Mouse (Mus musculus): ENCODE results near the gene Eif4a3. TPM values are rescaled to one million over a fixed set of nuclear protein-coding genes. Genes with fewer than 3 reads are reported as not detected.
"Not testable (repeated sequence)": the region's sequence is repeated elsewhere in the genome, so short reads cannot be mapped to it uniquely, and the experiment has no call there.

The Eif4a3 gene
- polyA plus RNA-seq, 2 experiments from 2014 or later = 175 to 208 TPM

DNA sequence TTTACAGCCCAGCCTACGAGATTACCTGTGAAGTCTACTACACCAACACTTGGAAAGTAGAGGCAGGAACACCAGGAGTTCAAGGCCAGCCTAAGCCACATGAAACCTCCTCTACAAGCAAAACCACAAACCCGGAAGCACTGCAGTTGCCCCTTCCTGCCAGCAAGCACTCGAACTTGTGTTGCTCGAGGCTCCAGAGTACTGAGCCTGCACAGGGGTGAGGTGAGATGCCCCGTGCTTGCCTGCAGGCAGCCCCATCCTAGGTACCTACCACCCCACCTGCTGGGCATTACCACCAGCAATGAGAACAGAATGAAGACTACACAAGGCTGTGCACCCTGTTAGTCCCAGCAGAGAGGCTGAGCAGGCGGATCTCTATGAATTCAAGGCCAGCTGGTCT, 1.9 kb downstream of the Eif4a3 start:
- ATAC-seq = no peak

DNA sequence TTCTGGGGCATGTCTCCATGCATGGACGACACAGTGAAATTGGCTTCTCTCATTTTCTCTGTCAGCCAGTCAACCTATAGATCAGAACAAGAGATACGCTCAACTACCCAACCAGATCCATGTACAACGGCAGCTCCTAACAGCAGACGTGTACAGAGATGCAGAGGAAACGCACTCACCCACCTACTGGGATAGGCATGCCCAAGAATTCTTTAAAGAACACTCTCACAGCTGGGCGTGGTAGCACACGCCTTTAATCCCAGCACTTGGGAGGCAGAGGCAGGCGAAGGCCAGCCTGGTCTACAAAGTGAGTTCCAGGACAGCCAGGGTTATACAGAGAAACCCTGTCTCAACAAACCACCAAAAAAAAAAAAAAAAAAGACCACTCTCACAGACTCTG, 7.0 kb downstream of the Eif4a3 start:
- ATAC-seq = not testable (repeated sequence)

DNA sequence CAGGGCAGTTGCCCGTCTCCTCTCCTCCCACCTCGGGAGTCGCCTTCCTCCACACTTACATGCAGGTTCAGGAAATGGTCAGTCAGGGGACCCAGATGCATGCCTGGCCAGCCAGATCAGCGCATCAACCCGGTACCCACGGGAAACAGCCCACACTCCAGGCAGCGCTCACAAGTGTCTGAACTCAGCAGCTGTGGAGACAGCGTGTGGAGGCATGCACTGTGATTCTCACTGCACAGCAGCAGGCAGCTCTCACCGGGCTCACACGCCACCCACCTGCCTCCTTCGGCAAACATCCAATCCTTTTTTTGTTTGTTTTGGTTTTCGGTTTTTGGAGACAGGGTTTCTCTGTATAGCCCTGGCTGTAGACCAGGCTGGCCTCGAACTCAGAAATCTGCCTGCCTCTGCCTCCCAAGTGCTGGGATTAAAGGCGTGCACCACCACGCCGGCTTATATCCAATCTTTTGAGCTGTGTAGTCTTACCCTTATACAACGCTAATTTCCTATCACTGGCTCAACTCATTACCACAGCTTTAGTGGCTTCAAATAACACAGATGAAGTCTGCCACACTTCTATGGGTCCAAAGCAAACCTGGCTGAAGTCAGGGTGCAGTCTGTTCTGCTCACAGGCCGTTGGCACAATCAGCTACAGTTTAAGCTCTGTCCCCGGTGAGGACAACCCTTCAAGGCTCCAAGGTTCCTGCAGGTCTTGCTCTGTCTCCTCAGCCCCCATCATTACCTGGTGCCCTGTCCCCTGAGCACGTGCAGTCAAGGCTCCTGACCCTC, 12.5 kb downstream of the Eif4a3 start:
- no peak for ATAC-seq

DNA sequence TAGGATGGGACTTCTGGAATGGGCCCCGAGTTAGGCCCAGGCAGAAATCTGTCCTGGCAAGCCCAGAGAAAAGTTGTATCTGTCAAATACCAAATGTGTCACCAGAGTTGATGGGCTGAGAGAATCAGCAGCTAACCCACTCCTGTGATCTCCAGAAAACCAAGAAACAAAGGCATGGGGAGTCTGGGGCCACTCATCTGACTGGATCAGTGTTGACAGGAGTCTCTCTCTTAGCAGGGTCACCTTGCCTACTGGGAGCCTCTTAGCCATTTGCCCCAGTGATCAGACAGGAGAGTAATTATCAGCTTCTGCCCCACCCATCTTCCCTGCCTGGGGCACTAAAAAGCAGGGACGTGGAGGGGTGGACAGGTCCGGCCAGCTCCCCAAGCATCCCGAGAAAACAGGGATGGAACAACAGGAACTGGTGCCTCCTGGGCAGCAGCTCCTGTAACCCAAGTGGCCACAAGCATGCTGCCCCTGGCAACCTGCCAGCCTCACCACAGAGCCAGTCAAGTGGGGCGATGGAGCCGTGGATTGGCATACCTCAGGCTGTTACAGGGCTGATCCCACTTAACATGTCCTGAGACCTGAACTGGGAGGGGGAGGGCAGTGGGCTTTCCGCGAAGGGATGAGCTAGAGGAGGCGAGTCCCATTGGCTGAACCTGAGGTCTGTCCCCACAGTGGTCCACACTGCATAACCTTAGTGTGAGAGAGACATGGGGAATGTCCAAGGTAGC, 13.9 kb downstream of the Eif4a3 start:
- no peak for ATAC-seq

DNA sequence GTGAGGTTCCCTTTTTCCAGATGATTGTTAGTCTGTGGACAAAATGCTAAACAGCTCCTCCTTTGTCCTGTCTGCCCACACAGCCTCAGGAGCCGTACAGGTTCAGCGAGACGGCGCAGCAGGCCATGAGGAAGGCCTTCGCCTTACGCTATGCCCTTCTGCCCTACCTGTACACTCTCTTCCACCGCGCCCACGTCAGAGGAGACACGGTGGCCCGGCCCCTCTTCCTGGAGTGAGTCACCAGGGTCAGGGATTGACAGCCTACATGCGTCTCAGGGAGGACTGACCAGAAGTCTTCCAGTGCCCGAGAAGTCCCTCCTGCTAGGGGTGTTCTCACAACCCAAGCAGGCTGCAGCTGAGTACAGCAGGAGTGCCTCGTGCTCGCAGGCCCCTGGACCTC, 18.9 kb downstream of the Eif4a3 start:
- no peak for ATAC-seq

DNA sequence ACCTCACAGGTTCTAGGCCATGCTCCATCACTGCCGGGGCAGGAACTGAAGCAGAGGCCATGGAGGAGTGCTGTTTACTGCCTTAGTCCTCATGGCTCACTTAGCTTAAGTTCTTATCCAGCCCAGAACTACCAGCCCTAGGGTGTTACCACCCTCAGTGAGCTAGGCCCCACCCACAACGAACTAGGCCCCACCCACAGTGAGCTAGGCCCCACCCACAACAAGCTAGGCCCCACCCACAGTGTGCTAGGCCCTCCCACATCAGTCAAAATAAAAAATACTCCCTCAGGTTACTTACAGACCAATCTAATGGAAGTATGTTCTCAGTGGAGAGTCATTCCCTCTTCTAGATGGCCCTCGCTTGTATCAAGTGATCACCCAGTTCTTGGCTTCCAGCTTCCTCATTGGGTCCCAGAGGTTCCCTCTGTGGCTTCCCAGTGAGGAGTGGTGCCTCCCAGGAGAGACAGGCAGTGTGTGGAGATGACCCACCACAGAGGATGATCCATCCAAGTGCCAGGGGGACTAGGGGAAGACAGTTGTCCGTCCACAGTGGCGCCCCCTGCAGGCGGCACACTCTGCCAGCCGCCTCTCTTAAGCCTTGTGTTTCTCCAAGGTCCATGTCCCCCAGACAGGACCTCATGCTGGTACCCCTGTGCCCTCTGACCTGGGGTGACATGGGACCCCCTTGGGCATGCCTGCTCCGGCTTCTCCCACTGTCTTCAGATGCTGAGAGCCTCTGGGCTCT, 26.5 kb downstream of the Eif4a3 start:
- no peak for ATAC-seq

DNA sequence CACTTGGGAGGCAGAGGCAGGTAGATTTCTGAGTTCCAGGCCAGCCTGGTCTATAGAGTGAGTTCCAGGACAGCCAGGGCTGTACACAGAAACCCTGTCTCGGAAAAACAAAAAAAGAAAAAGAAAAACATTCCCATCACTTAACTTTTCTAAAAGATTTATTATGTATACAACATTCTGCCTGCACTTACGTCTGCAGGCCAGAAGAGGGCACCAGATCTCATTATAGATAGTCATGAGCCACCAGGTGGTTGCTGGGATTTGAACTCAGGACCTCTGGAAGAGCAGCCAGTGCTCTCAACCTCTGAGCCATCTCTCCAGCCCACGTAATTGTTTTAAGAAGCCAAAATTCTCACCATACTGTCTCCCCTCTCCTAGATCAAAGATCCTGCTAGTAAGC, 27.4 kb downstream of the Eif4a3 start:
- ATAC-seq = not testable (repeated sequence)

DNA sequence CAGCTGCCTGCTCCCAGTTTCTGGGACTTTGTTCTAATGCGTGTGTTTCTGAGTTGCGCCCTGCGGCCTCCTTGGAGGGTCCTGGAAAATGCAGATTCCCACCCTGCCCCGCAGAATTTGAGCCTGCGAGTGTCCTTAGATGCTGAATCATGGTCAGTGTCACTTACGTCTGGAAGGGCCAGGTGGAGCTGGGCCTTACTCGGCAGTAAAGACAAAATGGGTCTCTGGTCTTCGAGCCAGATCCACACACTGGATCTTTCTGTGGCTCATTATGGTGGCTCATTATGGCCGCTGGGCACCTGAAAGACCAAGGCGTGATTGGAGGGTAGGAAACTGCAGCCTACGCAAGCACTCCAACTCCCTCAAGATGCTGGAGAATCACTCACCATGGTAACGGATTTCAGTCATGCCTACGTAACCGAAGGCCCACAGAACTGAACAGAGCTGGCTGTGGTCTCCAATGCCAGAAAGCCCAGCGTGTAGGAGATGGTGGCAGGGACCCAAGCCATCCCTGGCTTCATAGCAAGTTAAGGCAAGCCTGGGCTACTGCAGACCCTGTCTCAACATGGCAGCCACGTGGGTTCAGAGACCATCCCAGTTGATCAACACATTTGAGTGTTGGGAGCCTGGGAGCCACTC, 31.2 kb downstream of the Eif4a3 start:
- no peak for ATAC-seq

DNA sequence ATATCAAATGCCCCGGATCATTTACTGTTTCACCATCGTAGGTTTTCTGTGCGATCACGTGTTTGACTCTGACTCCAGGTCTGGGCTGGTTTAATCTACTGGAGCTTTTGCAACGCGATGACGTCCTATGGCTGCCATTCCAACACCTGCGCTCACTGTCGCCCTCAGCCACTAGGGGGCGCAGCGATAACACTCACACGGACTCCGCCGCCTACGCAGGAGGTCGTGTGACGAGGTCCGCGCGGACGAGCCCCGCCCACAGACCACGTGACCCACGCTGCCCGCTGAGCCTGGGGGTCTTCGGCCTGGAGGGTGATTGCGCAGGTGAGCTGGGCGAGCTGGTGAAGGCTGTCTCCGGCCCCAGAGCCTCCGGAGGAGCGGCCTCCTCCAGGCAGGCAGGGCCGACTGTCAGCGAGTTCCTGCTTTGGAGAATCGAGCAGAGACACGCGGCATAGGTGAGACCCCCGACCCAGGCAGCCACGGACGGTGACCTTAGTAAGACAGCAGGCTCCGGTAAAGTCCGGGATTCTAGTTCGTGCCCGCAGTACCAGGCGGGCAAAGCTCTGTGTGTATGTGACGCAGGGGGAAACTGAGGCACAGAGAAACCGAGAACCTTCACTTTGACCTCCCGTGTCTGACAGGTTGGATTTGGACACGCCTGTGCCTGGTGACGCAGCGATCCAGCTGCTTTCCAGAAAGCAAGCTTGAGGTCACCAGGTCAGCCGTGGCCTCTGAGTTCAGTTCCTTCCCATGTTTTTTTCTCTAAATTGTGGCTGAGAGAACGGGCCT, 31.9 kb downstream of the Eif4a3 start, which contains the start of gene Gaa:
Gene Gaa (plus strand): TSS at position 120 of the 789 bp plus-strand sequence.
- peak; percentile 98 for ATAC-seq

DNA sequence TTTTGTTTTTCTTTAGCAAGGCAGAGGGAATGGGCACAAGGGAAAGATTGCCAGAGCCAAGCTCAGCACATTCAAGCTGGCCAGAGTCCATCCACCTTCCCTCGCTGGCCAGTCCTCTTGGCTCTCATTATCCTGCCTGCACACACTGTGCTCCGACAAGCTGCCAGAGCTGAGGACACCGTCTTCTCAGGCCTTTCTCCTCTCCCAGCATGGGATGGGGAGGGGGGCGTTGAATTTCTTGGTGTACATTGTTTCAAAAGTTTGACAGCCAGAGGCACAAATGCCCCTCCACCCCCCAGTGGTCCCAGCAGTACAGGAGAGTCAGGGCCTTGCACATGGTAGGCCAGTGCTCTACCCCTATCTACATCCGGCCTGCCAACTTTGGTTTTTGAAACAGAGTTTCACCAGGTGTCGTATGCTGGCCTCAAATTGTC, 32.6 kb downstream of the Eif4a3 start:
- no peak for ATAC-seq

DNA sequence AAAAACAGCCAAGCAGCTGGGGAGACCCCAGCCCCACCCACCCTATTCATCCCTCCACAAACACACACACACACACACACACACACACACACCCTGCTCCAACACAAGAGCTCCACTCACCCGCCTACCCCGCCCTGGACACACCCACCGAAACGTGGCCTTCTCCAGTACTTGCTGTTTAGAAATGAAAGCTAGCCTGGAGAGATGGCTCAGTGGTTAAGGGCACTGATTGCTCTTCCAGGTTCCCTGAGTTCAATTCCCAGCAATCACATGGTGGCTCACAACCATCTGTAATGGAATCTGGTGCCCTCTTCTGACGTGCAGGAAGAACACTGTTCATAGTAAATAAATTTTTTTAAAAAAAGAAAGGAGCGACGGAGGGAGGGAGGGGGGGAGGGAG, 34.1 kb downstream of the Eif4a3 start:
- ATAC-seq = no peak

DNA sequence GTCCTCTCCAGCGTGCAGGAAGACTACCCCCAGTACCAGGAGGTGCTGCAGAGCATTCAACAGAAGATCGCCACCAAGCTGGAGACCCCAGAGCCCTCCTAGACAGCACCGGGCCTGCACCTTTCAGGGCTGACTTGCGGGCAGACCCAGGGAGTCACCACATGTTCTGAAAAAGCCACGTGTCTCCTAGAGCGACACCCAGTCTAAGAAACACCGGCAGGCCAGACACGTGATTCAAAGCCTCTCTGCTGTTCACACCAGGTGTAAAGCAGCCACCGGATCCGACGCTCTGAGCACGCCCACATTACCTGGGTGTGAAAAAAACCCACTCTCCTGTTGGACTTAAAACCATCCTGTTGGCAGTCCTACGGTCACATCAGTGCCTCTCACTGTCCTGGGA, 35.5 kb downstream of the Eif4a3 start:
- ATAC-seq = no peak

DNA sequence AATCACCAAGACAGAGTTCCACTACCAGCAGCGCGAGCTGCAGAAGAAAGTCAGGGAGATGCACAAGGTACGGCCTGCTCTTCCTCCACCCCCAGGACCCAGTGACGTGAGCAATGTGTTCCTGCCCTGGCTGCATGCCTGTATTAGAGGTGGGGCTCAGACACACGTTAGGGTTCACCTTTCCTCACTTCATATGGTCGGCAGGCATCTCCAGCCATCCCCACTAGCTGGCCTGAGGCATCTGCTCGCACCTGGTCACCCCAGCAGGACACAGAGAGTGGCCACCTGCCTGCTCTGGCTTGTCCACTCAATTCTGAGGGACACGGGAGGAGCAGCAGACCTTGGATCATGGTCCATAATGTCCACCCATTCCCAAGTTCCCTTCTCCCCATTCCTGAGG, 39.9 kb downstream of the Eif4a3 start:
- ATAC-seq = no peak

DNA sequence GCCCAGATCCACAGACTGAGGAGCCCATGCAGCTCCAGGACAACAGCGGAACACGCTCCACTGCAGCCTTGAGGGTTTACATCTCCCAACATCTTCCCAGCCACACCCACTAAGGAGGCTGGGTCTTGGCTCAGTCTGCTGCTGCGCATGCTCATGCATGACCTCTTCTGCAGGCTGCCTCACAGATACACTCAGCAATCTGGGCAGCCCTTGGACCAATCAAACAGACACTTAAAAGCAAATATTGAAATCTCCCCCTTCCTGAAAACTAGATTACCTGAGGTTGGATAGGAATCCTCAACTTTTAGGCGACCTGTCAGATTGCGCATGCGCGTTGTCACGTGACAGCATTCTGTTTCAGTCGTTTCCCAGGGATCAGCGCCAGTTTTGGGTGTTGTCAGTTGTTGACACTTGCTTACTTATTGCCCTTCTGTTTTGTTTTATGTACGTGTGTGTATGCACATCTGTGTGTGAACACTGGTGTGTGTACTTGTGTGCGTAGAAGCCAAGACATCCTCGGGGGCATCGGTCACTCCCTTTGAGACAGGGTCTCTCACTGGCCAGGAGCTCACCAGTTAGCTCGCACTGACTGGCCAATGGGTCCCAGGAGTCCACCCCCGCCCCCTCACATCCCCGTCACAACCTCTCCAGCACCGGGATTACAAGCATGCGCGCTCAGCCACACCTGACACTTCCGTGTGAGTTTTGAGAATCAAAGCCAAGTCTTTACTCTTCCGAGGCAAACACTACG, 41.1 kb downstream of the Eif4a3 start:
- ATAC-seq = peak; percentile 53

DNA sequence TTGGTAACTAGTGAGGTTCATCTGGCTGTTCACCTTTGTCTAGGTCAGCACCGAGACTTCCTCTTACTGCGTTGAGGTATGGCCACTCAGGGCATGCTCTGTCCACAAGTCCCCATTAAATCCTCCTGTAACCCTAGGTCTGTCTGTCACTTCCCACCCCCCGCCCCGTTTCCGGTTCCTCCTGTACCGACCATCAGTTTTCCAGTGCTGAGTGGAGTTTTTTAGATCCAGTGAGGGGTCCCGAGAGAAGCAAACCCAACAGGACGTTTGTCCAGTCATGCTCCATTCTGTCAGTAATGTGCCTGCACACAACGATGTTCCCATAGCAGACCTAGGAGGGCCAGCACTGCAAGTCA, 41.7 kb downstream of the Eif4a3 start:
- no peak for ATAC-seq

DNA sequence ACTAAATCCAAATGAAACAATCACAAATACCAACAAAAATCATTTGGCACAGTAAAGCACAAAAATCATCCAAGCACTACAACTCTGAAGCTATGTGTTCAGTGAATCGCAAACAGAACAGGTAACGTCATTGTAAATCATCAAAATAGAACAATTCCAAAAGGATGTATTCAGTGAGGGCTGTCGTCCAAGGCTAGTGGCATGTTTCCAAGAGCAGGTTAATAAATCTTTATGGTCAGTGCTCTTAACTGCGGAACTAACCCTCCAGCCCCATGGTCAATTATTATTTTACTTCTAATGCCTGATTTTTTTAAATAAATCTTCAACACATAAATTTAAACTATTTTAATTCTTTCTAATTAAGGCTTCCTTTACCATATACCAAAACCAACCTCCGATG, 43.3 kb downstream of the Eif4a3 start:
- not testable (repeated sequence) for ATAC-seq

DNA sequence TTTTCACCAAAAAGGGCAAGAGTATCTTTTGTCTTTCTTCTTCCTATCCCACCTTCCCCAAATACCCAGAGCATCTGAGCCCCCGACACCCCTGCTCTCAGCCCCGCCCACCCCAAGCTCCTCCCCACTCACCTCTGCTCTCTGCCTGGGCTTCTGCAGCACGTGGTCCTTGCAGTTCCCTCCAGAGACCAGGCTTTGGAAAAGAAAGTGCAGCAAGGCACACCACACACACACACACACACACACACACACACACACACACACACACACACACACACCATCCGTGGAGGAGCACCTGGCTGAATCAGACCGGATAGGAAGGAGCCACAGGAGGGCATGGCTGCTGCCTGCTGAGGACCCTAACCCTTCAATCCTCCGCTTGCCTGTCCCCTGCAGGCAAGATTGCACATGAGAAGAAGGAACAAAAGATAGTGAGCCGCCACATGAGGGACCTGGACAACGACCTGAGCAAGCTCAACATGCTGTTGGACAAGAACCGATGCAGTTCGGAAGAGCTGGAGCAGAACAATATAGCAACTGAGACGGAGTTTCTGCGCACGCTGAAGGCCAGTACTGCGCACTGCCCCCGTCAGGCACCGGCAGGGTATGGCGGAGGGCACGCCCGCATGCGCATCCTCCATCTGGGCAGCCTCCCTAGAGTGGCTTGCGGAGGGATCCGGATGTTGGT, 46.9 kb downstream of the Eif4a3 start:
- peak; percentile 83 for ATAC-seq

DNA sequence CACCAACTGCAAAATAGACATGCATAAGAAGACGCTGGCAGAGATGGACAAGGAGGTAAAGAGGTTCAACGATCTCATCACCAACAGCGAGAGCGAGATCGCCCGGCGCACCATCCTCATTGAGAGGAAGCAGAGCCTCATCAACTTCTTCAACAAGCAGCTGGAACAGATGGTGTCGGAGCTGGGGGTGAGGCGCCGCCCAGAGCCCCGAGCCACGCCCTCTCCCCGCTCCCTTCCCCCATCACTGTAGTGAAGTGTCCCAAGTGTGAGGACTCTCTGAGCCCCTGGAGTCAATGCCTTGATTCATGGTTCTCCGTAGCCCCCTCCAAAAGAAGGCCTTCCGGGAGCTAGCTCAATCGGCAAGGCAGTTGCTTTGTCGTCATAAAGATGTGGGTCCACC, 48.9 kb downstream of the Eif4a3 start:
- ATAC-seq = no peak

DNA sequence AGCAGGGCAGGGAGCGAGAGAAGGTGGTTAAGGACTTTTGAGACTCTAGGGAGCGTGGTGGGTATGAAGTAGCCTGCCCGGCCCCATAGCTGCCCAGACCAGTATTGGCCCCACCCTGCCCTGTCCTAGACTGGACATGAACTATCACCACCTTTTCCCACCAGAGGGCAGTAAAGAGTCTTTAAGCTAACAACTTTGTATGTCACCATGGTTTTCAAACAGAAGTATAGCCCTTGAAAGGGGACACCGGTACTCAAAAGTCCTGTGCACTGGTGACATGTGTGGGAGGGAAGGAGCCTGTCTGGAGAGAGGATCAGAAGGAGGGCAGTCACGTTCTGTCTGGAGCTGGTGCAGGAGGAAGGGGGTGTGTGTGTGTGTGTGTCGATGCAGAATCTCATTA, 50.9 kb downstream of the Eif4a3 start:
- ATAC-seq = no peak

DNA sequence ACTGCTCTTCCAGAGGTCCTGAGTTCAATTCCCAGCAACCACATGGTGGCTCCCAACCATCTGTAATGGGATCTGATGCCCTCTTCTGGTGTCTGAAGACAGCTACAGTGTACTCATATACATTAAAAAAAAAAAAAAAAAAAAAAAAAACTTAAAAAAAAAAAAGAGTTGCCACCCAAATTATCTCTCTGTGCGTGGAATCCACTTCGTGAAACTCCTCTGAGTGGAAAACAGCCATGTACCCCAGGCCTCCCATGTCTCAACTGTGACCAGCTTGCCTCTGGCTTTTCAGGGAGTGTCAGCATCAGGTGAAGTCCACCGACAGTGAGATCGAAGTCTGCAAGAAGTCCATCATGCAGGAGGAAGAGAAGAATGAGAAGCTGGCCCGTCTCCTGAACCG, 54.3 kb downstream of the Eif4a3 start:
- not testable (repeated sequence) for ATAC-seq

DNA sequence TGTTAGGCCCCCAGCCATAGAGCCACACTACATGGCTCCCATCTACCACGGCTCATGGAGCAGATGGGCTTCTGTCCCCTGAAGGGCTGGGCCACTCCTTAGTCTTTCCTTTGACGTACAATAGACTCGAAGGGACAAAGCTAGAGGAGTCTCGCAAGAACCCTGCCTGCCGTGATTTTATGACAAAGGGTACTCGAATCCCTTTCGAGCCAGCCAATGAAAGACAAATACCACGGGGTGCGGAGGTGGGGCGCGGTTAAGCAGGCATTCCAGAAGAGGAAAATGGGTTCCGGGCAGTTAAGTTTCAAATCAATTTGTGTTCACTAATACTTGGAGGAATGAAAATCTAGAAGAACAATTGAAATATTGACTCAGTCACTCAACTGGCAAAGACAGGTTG, 60.4 kb downstream of the Eif4a3 start:
- no peak for ATAC-seq
